Mouse (Mus musculus): ENCODE results near the gene Hoxa7.

DNA sequence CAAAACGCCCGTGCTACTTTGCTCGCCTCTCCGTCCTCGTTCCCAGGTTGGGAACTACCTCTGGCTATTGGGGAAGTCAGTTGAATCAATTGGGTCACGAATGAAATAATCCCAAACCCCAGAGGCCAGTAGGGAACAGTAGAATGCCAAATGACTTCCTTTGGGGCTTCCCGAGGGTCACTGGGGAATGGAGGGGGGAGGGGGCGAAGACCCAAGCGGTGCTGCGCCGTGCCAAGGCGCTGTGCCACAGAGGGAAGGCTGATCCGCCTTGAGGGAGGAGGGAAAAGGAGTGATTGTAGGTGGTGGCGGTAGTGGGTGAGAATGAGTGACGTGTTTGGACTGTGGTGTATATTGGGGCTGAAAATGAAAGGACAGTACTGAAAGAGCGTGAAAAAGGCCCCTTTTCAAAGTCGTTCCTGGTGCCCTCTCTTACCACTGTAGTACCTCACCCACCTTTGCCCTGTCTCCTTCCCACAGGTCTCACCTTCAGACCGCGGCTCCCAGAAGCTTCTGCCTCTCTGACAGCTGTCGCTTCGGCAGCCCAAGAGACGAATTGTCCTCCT is 9.0 kb downstream of the Hoxa7 start:
- TF ChIP-seq CTCF (IDR thresholded peaks at IDR 0.05) (no peak), EP300 (IDR thresholded peaks at IDR 0.05; ENCODE audit: insufficient read depth, low read depth, low read length) (no peak), POLR2A (IDR thresholded peaks at IDR 0.05; ENCODE audit: insufficient read depth, low read depth, low read length) (no peak)
